17 mouse cellular contexts compared by ENCODE assay signal in genomic region chr7:55865044-55865443, GRCm38 (mm10).
"Had no signal": no experiment of that assay in that cellular context is flagged by ENCODE, and none has a peak within 500 bp of the region (broad histone marks: within the 10 kb centered on the region; RNA-seq: fewer than 3 reads in every experiment).

No protein-coding gene starts in this region.

- H3K4me1 ChIP-seq: stomach, embryonic 15.5 days had no signal

- H3K27ac ChIP-seq: lung, embryonic 15.5 days; macrophage; midbrain, embryonic 13.5 days; midbrain, embryonic 15.5 days; neural tube, embryonic 13.5 days; neural tube, embryonic 15.5 days; stomach, embryonic 15.5 days; stomach, postnatal 0 days had no signal

- H3K4me3 ChIP-seq: lung, embryonic 15.5 days; megakaryocyte, embryonic 14.5 days; midbrain, embryonic 13.5 days; midbrain, embryonic 15.5 days; neural tube, embryonic 13.5 days; neural tube, embryonic 15.5 days; stomach, embryonic 15.5 days had no signal

- DNase-seq: liver, postnatal 0 days; lung, adult 2 months; lung, postnatal 14 days; lung, postnatal 36 days; right cerebral cortex, postnatal 14 days; thymus, adult 2 months; thymus, postnatal 25 days; thymus, postnatal 4 days had no signal
